Mouse (Mus musculus): ENCODE results near the gene Pkd1l3.

Gene Pkd1l3

GRCm38 (mm10) chr8:109632498-109632897, 18.2 kb downstream of the Pkd1l3 start:
- no peak for DNase-seq

- no peak for DNase-seq
These were observed 20.8 kb downstream of the Pkd1l3 start for GRCm38 (mm10) chr8:109635146-109635545.

DNA sequence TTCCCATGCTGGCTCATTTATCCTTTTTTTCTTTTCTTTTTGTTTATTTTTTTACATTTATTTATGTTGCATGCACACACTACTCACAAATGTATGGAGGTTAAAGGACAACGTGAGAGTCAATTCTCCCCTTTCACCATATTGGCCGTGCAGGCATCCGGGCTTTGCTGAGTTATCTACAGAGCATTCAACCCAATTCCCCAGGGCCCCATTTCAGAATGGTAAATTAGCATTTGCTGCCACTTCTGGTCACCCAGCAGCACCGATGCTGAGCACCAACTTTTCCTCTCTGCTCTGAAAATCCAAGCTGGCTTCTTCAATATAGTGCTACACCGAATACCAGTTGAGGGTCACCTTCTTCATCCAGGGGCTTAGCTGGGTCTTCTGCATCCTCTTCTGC, 24.5 kb downstream of the Pkd1l3 start:
- no peak for DNase-seq

GRCm38 (mm10) chr8:109640410-109640809, 26.1 kb downstream of the Pkd1l3 start:
- DNase-seq: no peak

- no peak for DNase-seq
These were observed 26.9 kb downstream of the Pkd1l3 start for GRCm38 (mm10) chr8:109641236-109641635.

DNA sequence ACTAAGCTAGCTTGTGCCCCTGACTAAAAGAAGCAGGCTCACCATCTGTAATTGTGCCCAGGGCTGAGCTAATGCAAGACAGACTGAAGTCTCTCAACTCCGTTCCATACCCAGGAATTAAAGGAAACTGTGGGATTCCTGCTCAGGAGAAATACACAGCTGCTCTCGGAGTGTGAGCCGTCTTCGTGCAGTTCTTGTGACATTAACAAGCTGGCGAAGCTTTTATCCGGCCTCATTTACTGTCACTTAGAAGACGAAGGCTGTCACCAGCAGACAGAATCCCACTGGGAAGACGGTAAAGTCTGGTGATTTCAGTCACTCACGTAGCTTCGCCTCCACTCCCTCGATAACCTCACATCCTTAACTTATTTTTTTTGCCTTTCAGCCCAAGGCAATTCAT, 33.0 kb downstream of the Pkd1l3 start:
- DNase-seq: no peak

DNA sequence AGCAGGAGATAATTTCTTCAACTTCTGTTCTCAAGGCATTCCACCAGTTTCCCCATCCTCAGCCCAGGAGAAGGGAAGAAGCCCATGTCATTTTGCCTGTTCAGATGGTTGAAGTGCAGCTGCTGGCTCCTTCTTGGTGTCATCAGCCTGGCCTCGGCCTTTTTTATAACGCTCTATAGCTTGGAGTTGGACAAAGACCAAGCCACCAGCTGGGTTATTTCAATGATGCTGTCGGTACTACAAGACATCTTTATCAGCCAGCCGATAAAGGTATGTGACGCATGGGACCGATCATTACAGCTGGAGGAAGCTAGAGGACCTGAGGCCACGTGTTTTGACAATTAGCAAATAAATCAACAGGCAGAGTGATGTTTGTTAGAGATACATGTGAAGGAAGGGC, 34.2 kb downstream of the Pkd1l3 start:
- DNase-seq: no peak

GRCm38 (mm10) chr8:109650801-109651200, 36.5 kb downstream of the Pkd1l3 start:
- DNase-seq: no peak

DNA sequence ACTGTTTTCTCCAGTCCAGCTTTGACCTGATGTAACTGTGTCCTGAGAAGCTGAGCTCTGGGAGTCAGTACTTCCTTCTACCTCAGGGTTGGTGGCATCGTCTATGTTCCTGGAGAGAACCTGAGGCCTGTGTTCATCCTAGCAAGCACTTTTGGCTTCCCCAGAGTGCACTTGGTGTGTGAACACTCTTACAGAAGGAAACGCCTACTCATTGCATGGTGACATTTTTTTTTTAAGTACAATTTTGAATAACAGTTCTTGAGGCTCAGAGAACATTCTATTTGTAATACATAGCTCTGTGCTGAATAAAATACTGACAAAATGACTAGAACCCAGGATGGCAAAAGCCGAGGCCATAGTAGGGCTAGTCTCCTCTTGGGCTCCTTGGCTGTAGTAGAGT, 42.5 kb downstream of the Pkd1l3 start:
- no peak for DNase-seq

- no peak for DNase-seq
These were observed 48.0 kb downstream of the Pkd1l3 start for GRCm38 (mm10) chr8:109662328-109662727.

GRCm38 (mm10) chr8:109666616-109667015, 52.3 kb downstream of the Pkd1l3 start:
- DNase-seq: no peak

GRCm38 (mm10) chr8:109672656-109673055, 58.3 kb downstream of the Pkd1l3 start:
- DNase-seq: no peak

GRCm38 (mm10) chr8:109673596-109673995, 59.3 kb downstream of the Pkd1l3 start:
- no peak for DNase-seq

- DNase-seq: no peak
These were observed 61.8 kb downstream of the Pkd1l3 start for GRCm38 (mm10) chr8:109675896-109676643.

- no peak for DNase-seq
These were observed 67.2 kb downstream of the Pkd1l3 start for GRCm38 (mm10) chr8:109681535-109681934.

DNA sequence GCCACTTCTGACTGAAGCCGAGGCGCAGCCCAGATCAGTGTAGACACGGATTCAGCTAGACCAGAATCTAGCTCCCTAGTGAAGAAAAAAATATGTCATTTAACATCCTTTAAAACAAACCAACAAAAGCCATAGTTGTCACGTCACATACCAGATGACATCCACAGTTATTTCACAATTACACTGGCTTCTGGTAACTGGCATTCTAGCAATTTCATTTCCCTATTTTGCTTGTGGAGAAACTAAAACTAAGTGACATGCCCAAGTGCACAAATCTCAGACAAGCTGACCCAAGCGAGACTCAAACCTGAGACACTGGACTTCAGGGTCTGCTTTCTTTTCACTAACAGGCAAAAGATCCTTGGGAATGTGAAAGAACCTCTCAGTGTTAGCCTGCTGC, 67.8 kb downstream of the Pkd1l3 start:
- DNase-seq: no peak

DNA sequence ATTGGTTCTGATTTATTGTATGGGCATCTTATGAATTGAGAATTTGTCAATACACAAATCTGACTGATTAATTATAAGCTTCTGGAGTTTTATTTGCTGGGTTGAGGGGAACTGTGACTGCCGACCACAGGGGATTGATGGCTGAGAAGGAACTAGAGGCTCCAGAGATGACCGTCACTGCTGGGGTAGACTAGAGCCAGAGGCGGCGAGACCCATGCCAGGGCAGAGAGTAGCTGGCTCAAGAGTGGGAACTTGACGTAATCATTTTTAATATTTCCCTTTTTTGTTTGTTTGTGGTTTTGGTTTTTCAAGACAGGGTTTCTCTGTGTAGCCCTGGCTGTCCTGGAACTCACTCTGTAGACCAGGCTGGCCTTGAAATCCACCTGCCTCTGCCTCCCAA, 72.9 kb downstream of the Pkd1l3 start:
- DNase-seq: no peak

- peak; percentile 28 for DNase-seq
These were observed 77.5 kb downstream of the Pkd1l3 start for GRCm38 (mm10) chr8:109691769-109692168.

- DNase-seq: no peak
These were observed 78.3 kb downstream of the Pkd1l3 start for GRCm38 (mm10) chr8:109692443-109693145.

DNA sequence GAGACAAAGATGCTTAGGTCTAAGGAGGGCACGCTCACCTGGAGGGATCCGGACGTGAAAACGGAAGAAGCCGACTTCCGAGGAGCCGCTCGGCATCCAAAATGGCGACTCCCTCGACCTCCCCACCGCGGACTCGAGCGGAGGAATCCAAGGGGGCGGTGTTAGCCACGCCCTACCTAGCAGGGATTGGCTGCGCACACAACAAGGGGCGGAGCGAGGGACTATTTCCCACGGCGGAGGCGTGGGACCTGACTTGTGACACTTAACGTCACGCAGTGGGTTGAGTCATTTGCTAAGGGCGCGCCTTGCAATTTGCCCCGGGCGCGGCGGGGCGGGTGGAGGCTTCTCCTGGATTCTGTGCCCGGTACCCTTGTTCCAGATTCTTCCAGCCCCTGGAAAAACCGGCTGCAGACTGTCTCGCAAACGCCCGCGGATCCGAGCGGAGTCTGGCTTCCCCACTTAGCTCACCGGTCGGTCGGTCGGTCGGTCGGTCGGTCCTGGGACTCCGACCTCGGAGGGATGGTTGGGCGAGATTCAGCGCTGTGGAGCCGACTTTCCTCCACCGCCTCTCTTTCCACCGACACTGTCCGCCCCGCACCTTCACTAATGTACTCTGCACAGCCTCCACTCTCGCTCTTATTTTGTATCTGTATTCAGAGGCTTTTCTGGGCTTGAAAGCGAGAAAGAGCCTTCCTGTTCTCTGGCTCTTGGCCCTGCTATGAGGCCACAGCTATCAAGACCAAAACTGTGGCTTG, 79.0 kb downstream of the Pkd1l3 start, which contains the start of gene Ist1:
TSS of gene Ist1 (minus strand) at position 115 of the 755 bp plus-strand sequence.
- peak; percentile 99 for DNase-seq

- no peak for DNase-seq
These were observed 79.8 kb downstream of the Pkd1l3 start for GRCm38 (mm10) chr8:109694154-109694553.

DNA sequence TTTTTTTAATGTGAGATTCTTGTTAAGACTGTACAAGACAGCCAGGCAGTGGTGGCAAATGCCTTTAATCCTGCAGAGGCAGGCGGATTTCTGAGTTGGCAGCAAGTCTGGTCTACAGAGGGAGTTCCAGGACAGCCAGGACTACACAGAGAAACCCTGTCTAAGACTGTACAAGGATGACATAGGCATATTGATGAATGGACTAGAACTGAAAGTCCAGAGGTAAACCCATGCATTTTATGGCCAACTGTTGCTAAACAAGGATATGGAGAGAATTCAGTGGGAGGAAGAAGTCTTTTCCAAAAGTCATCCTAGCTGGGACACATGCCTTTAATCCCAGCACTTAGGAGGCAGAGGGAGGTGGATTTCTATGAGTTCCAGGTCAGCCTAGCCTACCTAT, 83.4 kb downstream of the Pkd1l3 start:
- no peak for DNase-seq

DNA sequence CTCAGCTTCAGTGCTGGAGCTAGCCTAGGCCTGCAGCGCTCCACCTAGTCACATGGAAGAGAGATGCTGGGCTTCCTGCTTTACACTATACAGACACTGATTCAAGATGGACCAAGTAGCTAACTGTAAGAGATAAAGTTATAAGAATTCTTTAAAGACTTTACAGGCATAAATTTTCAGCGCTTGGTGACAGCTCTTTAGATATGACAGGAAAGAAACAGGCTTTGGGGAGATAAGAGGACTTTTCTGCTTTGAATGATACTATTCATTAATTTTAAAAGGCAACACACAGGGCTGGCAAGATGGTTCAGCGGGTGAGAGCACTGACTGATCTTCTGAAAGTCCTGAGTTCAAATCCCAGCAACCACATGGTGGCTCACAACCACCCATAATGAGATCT, 84.2 kb downstream of the Pkd1l3 start:
- DNase-seq: no peak
